In the genomic region with DNA sequence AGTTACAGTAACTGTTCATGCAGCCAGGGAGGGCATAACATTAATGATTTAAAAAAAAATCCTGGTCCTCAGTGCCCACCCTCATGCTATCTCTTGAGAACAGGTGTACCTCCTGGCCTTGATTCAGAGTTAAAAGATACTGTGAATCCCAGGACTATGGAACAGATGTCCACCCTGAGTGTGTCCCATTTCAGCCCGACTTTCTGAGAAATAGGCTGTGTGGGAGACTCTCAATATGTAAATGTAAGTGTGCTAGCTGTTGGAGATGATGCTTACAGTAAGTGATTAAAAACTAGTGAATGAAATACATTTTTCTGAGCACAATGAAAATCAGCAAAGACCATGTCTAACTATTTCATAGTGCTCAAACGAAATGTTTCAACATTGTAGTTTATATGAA, we compare ENCODE assay signal across 21 mouse cellular contexts.
DNase-seq lines count a peak whose midpoint lies in the region; ATAC-seq lines count a peak whose summit lies in the region.
"Had no signal": no experiment of that assay in that cellular context is flagged by ENCODE, and none has a peak within 500 bp of the region (broad histone marks: within the 10 kb centered on the region; RNA-seq: fewer than 3 reads in every experiment).

No protein-coding gene starts in this region.

- ATAC-seq in frontal cortex, adult (ENCODE audit: low TSS enrichment) = peak; percentile 94
- no peak for ATAC-seq in midbrain, embryonic 11.5 days (ENCODE audit: low FRiP score)
- ATAC-seq: activated CD4-positive, CD25-positive, alpha-beta regulatory T cell, adult 4 months; CD4-positive, CD25-positive, alpha-beta regulatory T cell, adult 4 months; Patski had no signal

- H3K4me1 ChIP-seq in midbrain, embryonic 11.5 days (ENCODE audit: control insufficient read depth, insufficient read depth, low read length) = no peaks in the 10 kb centered on the region

- no peaks in the 10 kb centered on the region for H3K36me3 ChIP-seq in midbrain, embryonic 11.5 days (ENCODE audit: control insufficient read depth, insufficient read depth, low read length)
- H3K36me3 ChIP-seq: G1E had no signal

- no peaks in the 10 kb centered on the region for H3K27me3 ChIP-seq in midbrain, embryonic 11.5 days (ENCODE audit: control insufficient read depth, insufficient read depth, low read length)
- H3K27me3 ChIP-seq: CH12.LX, Patski had no signal

- DNase-seq in frontal cortex, postnatal 25 days (ENCODE audit: low spot score in 2 of 2) = no peak
- peak; percentile 30 for DNase-seq in brain, adult 2 months (ENCODE audit: low read depth, low spot score)
- DNase-seq in telencephalon, adult 2 months (ENCODE audit: low read depth, low spot score) = peak; percentile 18
- no peak for DNase-seq in midbrain, embryonic 11.5 days (ENCODE audit: low spot score, missing footprints)
- DNase-seq in cerebellum, adult 9-11 months = no peak
- DNase-seq: adrenal gland, adult 2 months; adrenal gland, adult 8-10 months; adrenal gland, postnatal 10 days; adrenal gland, postnatal 14 days; adrenal gland, postnatal 25 days; adrenal gland, postnatal 36 days; B cell, adult 2 months; cerebellum, adult 11 months; cerebellum, adult 11-12 months; cerebellum, adult 18-20 months had no signal

- no peak overlapping the region for H3K4me2 ChIP-seq in midbrain, embryonic 11.5 days

- H3K4me3 ChIP-seq in midbrain, embryonic 11.5 days (ENCODE audit: low read depth, low read length) = no peak overlapping the region

- H3K9me3 ChIP-seq in midbrain, embryonic 11.5 days (ENCODE audit: control insufficient read depth, low read length) = no peaks in the 10 kb centered on the region
- H3K9me3 ChIP-seq: G1E had no signal

- H3K27ac ChIP-seq in midbrain, embryonic 11.5 days (ENCODE audit: low read depth, low read length) = no peak overlapping the region

- H3K9ac ChIP-seq in midbrain, embryonic 11.5 days (ENCODE audit: low read length) = no peak overlapping the region

- WGBS in midbrain, embryonic 11.5 days = 80% methylated on average over 2 of the region's 2 CpGs

Comparison
In these comparisons a context has a peak if more than half of its experiments do, and no peak if none do; other contexts are left out.
1. DNase-seq: peak in brain, adult 2 months (single experiment) and telencephalon, adult 2 months (single experiment); none in frontal cortex, postnatal 25 days (0 of 2), midbrain, embryonic 11.5 days (single experiment) and cerebellum, adult 9-11 months (single experiment).